Mouse (Mus musculus) layer of hippocampus, adult 8-10 months (tissue): ENCODE measurements around the gene Pih1d1. TPM values are rescaled to one million over a fixed set of nuclear protein-coding genes. Genes with fewer than 3 reads are reported as not detected.

Experiments used
- DNase-seq, 2 experiments: peaks; one replicate each; pipeline ENCODE4 v3.0.0; 2022; ENCODE audit warnings: low spot score in 2 of 2
- microRNA-seq, 2 experiments: library from miRNA; unstranded; fragments of <30 nt; microRNA quantifications; one replicate each; pipeline ENCODE4 v1.2.0; 2022
- total RNA-seq, 4 experiments: library from RNA; stranded (reverse); gene quantifications; 2 replicates each; pipeline ENCODE4 v1.2.4; 2022

Gene Pih1d1
- total RNA-seq, 4 experiments from 2014 or later = 37.5 to 56.7 (median 46.3) TPM

- DNase-seq = no peak
These were observed 37.8 kb downstream of the Pih1d1 start for GRCm38 (mm10) chr7:45191803-45192363.

GRCm38 (mm10) chr7:45192585-45193310, 38.6 kb downstream of the Pih1d1 start:
- no peak for DNase-seq

GRCm38 (mm10) chr7:45193406-45193805, 39.3 kb downstream of the Pih1d1 start:
- no peak for DNase-seq

GRCm38 (mm10) chr7:45193871-45194785, 40.0 kb downstream of the Pih1d1 start:
- DNase-seq = no peak

- no peak for DNase-seq
These were observed 41.5 kb downstream of the Pih1d1 start for GRCm38 (mm10) chr7:45195341-45196175.

GRCm38 (mm10) chr7:45196176-45196535, 42.1 kb downstream of the Pih1d1 start:
- no peak for DNase-seq

GRCm38 (mm10) chr7:45196994-45197393, 42.9 kb downstream of the Pih1d1 start:
- DNase-seq = no peak

GRCm38 (mm10) chr7:45198435-45198834, 44.3 kb downstream of the Pih1d1 start:
- DNase-seq = peak; percentile 69 to 71

GRCm38 (mm10) chr7:45198961-45199360, 44.9 kb downstream of the Pih1d1 start:
- DNase-seq = no peak

- DNase-seq = no peak
These were observed 48.6 kb downstream of the Pih1d1 start for GRCm38 (mm10) chr7:45202654-45203053.

GRCm38 (mm10) chr7:45204380-45205143, 50.5 kb downstream of the Pih1d1 start, which contains the start of gene Ccdc155:
Gene Ccdc155 (minus strand): TSS chr7:45204892.
- DNase-seq = peak; percentile 90 to 92

GRCm38 (mm10) chr7:45208260-45208659, 54.2 kb downstream of the Pih1d1 start:
- DNase-seq = no peak

Small RNAs within 50 kb of the gene (microRNA-seq; reads per million reads assigned to microRNA genes)
- 875 to 1,234 reads per million in 2 experiments for gene Mir150
- gene Mir5121 = 8.3 to 16.9 reads per million in 2 experiments
- gene Mir7055 = 1.5 to 3.8 reads per million in 2 experiments

Other genes with a start within 250 kb of the Pih1d1 start
- 100 to 1,000 TPM; 274 to 323 (median 303) TPM for gene Ap2a1, start 224.8 kb upstream of the Pih1d1 start, total RNA-seq
- under 1 TPM; 0.37 to 0.85 (median 0.67) TPM for gene Tsks, start 211.1 kb upstream of the Pih1d1 start, total RNA-seq
- gene Cpt1c, start 179.5 kb upstream of the Pih1d1 start, total RNA-seq = 100 to 1,000 TPM; 123 to 144 (median 137) TPM
- 100 to 1,000 TPM; 167 to 173 (median 172) TPM for gene Prmt1, start 167.7 kb upstream of the Pih1d1 start, total RNA-seq
- gene Irf3, start 156.7 kb upstream of the Pih1d1 start, total RNA-seq = 10 to 100 TPM; 42.1 to 52.0 (median 45.0) TPM
- 1 to 10 TPM; 2.3 to 6.1 (median 4.3) TPM for gene Bcl2l12, start 155.6 kb upstream of the Pih1d1 start, total RNA-seq
- 100 to 1,000 TPM; 163 to 173 (median 167) TPM for gene Scaf1, start 137.9 kb upstream of the Pih1d1 start, total RNA-seq
- 10 to 100 TPM; 13.7 to 16.8 (median 15.2) TPM for gene Rras, start 136.3 kb upstream of the Pih1d1 start, total RNA-seq
- 10 to 100 TPM; 72.9 to 75.3 (median 73.6) TPM for gene Prr12, start 101.4 kb upstream of the Pih1d1 start, total RNA-seq
- 10 to 100 TPM; 42.2 to 53.5 (median 49.8) TPM for gene Nosip, start 91.9 kb upstream of the Pih1d1 start, total RNA-seq
- gene Prrg2, start 91.6 kb upstream of the Pih1d1 start, total RNA-seq = 1 to 10 TPM; 6.5 to 7.6 (median 6.9) TPM
- gene Rcn3, start 62.1 kb upstream of the Pih1d1 start, total RNA-seq = 10 to 100 TPM in 3 of 4 experiments, 1 to 10 TPM in 1; 9.9 to 13.9 (median 10.6) TPM
- 10 to 100 TPM; 16.8 to 23.4 (median 20.1) TPM for gene Fcgrt, start 50.5 kb upstream of the Pih1d1 start, total RNA-seq
- gene Rps11, start 29.9 kb upstream of the Pih1d1 start, total RNA-seq = 100 to 1,000 TPM; 439 to 619 (median 513) TPM
- 1,000 to 10,000 TPM in 1 of 4 experiments, 100 to 1,000 TPM in 3; 731 to 1,022 (median 859) TPM for gene Rpl13a, start 25.5 kb upstream of the Pih1d1 start, total RNA-seq
- gene Gm45713, start 18.1 kb upstream of the Pih1d1 start, total RNA-seq = not detected
- 10 to 100 TPM; 10.0 to 12.0 (median 10.4) TPM for gene Flt3l, start 17.9 kb upstream of the Pih1d1 start, total RNA-seq
- gene Aldh16a1, start 281 bp downstream of the Pih1d1 start, total RNA-seq = 10 to 100 TPM; 16.9 to 18.6 (median 17.6) TPM
- 1,000 to 10,000 TPM; 1,166 to 1,245 (median 1,206) TPM for gene Slc17a7, start 9.6 kb downstream of the Pih1d1 start, total RNA-seq
- gene Gfy, start 25.3 kb downstream of the Pih1d1 start, total RNA-seq = under 1 TPM in 2 of 4 experiments, not detected in 2; 0.20 to 0.51 TPM
- gene Pth2, start 26.7 kb downstream of the Pih1d1 start, total RNA-seq = not detected
- gene Ccdc155, start 50.6 kb downstream of the Pih1d1 start, total RNA-seq = 1 to 10 TPM; 2.5 to 4.8 (median 3.6) TPM
- 1 to 10 TPM; 2.1 to 3.3 (median 2.6) TPM for gene Dkkl1, start 57.8 kb downstream of the Pih1d1 start, total RNA-seq
- gene Tead2, start 61.5 kb downstream of the Pih1d1 start, total RNA-seq = 1 to 10 TPM; 2.2 to 5.4 (median 3.7) TPM
- gene Cd37, start 84.8 kb downstream of the Pih1d1 start, total RNA-seq = 10 to 100 TPM in 2 of 4 experiments, 1 to 10 TPM in 2; 6.3 to 34.1 (median 18.1) TPM
- gene Slc6a16, start 86.8 kb downstream of the Pih1d1 start, total RNA-seq = 1 to 10 TPM; 1.9 to 3.4 (median 2.6) TPM
- gene Slc6a21, start 123.2 kb downstream of the Pih1d1 start, total RNA-seq = not detected
- 10 to 100 TPM; 16.0 to 25.6 (median 19.4) TPM for gene Trpm4, start 179.5 kb downstream of the Pih1d1 start, total RNA-seq
- under 1 TPM in 2 of 4 experiments, not detected in 2; 0.21 to 0.39 TPM for gene Hrc, start 181.0 kb downstream of the Pih1d1 start, total RNA-seq
- gene Ppfia3, start 212.7 kb downstream of the Pih1d1 start, total RNA-seq = 100 to 1,000 TPM; 123 to 143 (median 133) TPM
- gene Lin7b, start 216.3 kb downstream of the Pih1d1 start, total RNA-seq = 100 to 1,000 TPM; 131 to 156 (median 140) TPM
- gene Snrnp70, start 241.4 kb downstream of the Pih1d1 start, total RNA-seq = 100 to 1,000 TPM; 387 to 503 (median 439) TPM